Mouse (Mus musculus) pancreas, adult 10 weeks (tissue): ENCODE data around the gene Supt3. TPM values are rescaled to one million over a fixed set of nuclear protein-coding genes. Genes with fewer than 3 reads are reported as not detected.

Experiments
- polyA plus RNA-seq: library from polyadenylated mRNA; stranded (reverse); fragments of 350-450 nt; fragmentation: Illumina TruSeq; extraction: RNeasy Lipid Tissue Mini Kit (QIAGEN cat#74804); gene quantifications from one replicate; pipeline ENCODE4 v1.2.3, GENCODE M21; 2015; ENCODE audit warnings: low read depth, low replicate concordance; ENCODE audit not compliant: insufficient read depth

The Supt3 gene
- 3.8 TPM for polyA plus RNA-seq

DNA sequence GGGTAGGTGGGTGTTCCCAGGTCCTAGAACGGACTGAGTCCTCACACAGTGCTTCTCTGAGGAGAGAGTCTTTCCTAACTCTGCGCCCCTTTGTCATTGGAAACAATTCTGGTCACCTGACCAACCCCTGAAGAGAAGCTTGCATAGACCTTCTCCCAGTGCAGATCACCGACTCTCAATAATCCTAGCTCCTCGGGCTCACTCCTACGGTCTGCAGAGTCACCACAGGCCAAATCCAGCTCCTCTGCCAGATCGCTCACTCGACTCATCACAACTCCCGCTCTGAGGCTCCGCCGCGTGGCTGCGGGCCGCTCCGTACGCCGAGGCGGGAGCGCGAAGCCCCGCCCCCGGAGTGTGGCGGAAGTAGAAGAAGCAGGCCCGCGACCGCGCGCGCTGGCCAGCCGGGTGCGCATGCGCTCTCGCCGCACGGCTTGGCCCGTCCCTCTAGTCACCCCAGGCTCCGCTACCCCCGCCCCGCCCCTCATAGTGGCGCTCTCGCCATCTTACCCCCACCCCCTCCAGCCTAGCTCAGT, at the start of gene Supt3:
Gene Supt3, plus strand, starts transcription at position 415 of the 533 bp plus-strand sequence.

DNA sequence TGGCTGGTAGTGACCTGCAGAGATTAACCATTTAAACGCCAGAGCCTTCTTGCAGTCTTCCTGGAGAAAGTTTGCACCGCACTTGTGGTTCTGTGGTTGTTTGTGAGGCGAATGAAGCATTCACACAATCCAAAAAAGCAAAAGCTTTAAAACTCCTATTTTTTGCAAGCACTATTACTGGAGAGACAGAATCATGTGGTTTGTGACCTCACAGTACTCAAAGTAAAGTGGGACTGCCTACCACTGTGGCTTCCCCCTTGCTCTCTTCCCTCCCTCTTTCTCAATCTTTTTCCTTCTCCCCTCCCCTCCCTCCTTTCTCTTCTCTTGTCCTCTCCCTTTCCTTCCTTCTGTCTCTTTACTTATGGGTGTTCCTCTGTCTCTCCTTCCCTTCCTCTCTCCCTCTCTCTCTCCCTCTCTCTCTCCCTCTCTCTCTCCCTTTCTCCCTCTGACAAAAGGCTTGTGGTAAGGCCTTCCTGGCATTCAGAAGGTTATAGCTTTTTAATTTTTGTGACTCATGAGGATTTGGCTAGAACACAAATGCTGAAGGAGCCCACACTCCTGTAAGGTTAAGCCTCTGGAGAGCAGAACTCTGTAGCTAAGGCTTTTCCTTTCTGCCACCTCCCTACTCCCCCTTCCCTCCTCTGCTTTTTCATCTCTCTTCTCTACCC, 37.7 kb downstream of the Supt3 start, which contains the start of gene Runx2:
Gene Runx2, minus strand, starts transcription at position 290 of the 668 bp plus-strand sequence.

Other genes starting within 250 kb of the Supt3 start
- not detected for gene Runx2, start 37.6 kb downstream of the Supt3 start, polyA plus RNA-seq